In the genomic region with DNA sequence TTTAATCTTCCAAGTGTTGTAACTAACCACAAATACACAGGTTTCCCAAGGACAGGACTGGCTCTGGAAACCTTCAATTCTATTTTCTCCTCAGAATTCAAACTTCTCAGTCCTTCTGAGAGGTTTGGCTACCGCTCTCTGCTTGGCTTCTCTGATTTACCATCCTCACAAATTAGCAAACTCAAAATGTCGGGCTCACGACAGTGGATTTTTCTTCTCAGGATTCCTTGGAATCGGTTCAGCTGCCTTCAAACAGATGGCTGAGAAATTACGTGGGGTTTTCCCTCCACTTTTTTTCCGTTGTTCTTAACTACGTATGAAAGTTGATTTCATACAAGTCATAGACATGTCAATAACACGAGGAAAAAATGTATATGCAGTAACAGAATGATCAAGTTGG, we compare ENCODE assay signal across 1 mouse cellular context.
TF ChIP-seq lines count a peak whose summit lies in the region.

No protein-coding gene starts in this region.

TF ChIP-seq in CH12.LX, 34 proteins besides CTCF, POLR2A, EP300 and RAD21:
- TF ChIP-seq MYC (IDR thresholded peaks at IDR 0.05; ENCODE audit: low read depth, low read length) = no peak
- no peak for TF ChIP-seq GABPA (IDR thresholded peaks at IDR 0.05; ENCODE audit: insufficient replicate concordance, low read depth, low read length)
- TF ChIP-seq JUN (IDR thresholded peaks at IDR 0.05; ENCODE audit: insufficient read depth, low read depth, low read length) = no peak
- TF ChIP-seq MAZ (IDR thresholded peaks at IDR 0.05; ENCODE audit: low read depth, low read length) = no peak
- TF ChIP-seq KAT2A (IDR thresholded peaks at IDR 0.05; ENCODE audit: insufficient replicate concordance, low read length) = no peak
- TF ChIP-seq BHLHE40 (IDR thresholded peaks at IDR 0.05; ENCODE audit: low read depth, low read length) = no peak
- TF ChIP-seq CHD2 (IDR thresholded peaks at IDR 0.05; ENCODE audit: low read length) = no peak
- no peak for TF ChIP-seq MEF2A (IDR thresholded peaks at IDR 0.05; ENCODE audit: borderline replicate concordance, low read depth, low read length)
- no peak for TF ChIP-seq USF2 (conservative IDR thresholded peaks at IDR 0.05; ENCODE audit: low read depth, low read length)
- no peak for TF ChIP-seq SMC3 (IDR thresholded peaks at IDR 0.05; ENCODE audit: low read depth, low read length)
